Mouse (Mus musculus) intestine, embryonic 14.5 days (tissue): ENCODE data around the gene Narfl. TPM values are rescaled to one million over a fixed set of nuclear protein-coding genes. Genes with fewer than 3 reads are reported as not detected.
A peak's percentile ranks its signal among the peaks of the same experiment; 100 is the strongest.

Source experiments
- ATAC-seq: fragments of 200-750 bp; cut with Nextera tagmentation; replicated peaks from 2 replicates; pipeline ENCODE4 v1.8.0; 2017; ENCODE audit warnings: low read depth, moderate number of reproducible peaks, moderate TSS enrichment, moderate library complexity; ENCODE audit not compliant: low FRiP score, low TSS enrichment
- DNase-seq: peaks from one replicate; pipeline ENCODE4 v3.0.0-alpha.2; 2018; ENCODE audit warnings: low spot score
- H3K27ac ChIP-seq: fragments of 300-500 bp; sonication (generic); 2 replicates; pipeline ENCODE4 v1.5.1; 2014; ENCODE audit warnings: low read depth, mild to moderate bottlenecking, control low read depth
- H3K27me3 ChIP-seq: fragments of 300-500 bp; sonication (generic); replicated peaks from 2 replicates; pipeline ENCODE4 v1.6.1; 2014; ENCODE audit warnings: low read length, control low read depth; ENCODE audit not compliant: control insufficient read depth, insufficient read depth
- H3K36me3 ChIP-seq: fragments of 300-500 bp; sonication (generic); 2 replicates; pipeline ENCODE4 v1.6.1; 2014; ENCODE audit warnings: low read length, control low read depth; ENCODE audit not compliant: control insufficient read depth, insufficient read depth
- H3K4me1 ChIP-seq: fragments of 300-500 bp; sonication (generic); replicated peaks from 2 replicates; pipeline ENCODE4 v1.6.1; 2014; ENCODE audit warnings: low read length, control low read depth, mixed read lengths; ENCODE audit not compliant: control insufficient read depth, insufficient read depth
- H3K4me2 ChIP-seq: fragments of 300-500 bp; sonication (generic); 2 replicates; pipeline ENCODE4 v1.6.1; 2014; ENCODE audit warnings: low read length
- H3K4me3 ChIP-seq: fragments of 300-500 bp; sonication (generic); 2 replicates; pipeline ENCODE4 v1.5.1; 2014; ENCODE audit warnings: low read depth, low read length, control low read depth, mixed read lengths
- H3K9ac ChIP-seq: fragments of 300-500 bp; sonication (generic); 2 replicates; pipeline ENCODE4 v1.6.1; 2014; ENCODE audit warnings: mild to moderate bottlenecking, low read length
- H3K9me3 ChIP-seq: fragments of 300-500 bp; sonication (generic); 2 replicates; pipeline ENCODE4 v1.6.1; 2016; ENCODE audit warnings: low read length, control low read depth; ENCODE audit not compliant: control insufficient read depth
- WGBS: fragments of 180-500 bp; shearing (Covaris S2); extraction: QIAGEN DNeasy Blood & Tissue Kit; methylation state at CpG from one replicate; pipeline ENCODE4 v1.1.7; 2014; 5-methylcytosine and 5-hydroxymethylcytosine counted together
- polyA plus RNA-seq: library from polyadenylated mRNA; unstranded; fragments of >200 nt; fragmentation: Nextera tagmentation; extraction: Ambion mirVana; gene quantifications from 2 replicates; pipeline ENCODE4 v1.2.1, GENCODE M21; 2014

Gene Narfl
- polyA plus RNA-seq, 1 experiment from 2014 or later = 25.2 TPM

DNA sequence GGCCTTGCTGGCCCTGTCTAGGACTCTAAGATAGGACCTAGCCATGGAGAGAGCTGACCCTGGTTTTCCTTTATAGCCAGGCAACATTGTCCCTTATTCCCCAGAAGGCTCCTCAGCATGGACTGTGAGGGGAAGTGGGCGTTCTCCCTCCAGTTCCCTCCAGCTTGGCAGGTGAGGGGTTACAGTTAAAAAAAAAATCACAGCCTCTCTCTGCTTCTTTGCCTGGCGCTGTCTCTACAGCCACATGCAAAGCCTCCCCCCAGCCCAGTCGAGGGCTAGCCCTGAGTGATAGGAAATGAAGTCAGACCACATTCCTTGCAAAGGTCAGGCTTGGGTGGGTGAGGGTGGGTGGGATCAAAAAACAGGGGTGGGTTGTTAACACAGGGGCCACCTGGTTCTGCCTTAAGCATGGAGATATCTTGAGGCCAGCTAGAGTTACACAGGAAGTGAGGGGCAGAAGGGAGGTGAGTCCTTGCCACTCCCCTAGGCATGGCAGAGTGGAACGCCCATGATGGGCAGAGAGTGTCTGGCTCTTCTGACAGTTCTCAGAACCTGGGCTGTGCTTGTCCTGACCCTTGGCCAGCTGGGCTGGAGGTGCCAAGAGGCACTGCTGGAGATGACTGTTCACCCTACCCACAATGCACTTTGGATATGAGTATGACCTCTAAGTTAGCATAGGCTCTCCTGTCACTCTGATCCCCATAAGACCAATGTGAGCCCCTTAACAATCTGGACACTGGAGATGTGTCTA, 17.8 kb upstream of the Narfl start:
- ATAC-seq = peak; percentile 48
- no peaks in the 10 kb centered on the region for H3K9me3 ChIP-seq
- no peak overlapping the region for H3K4me3 ChIP-seq
- no peaks in the 10 kb centered on the region for H3K36me3 ChIP-seq
- peaks cover 15% of the 10 kb centered on the region for H3K4me1 ChIP-seq
- H3K9ac ChIP-seq = no peak overlapping the region
- no peak overlapping the region for H3K4me2 ChIP-seq
- 32% methylated on average over 4 of the region's 4 CpGs for WGBS
- H3K27ac ChIP-seq = peak overlapping the region; percentile 33; the same call in 1 of the 2 replicates
- DNase-seq = no peak
- no peaks in the 10 kb centered on the region for H3K27me3 ChIP-seq

DNA sequence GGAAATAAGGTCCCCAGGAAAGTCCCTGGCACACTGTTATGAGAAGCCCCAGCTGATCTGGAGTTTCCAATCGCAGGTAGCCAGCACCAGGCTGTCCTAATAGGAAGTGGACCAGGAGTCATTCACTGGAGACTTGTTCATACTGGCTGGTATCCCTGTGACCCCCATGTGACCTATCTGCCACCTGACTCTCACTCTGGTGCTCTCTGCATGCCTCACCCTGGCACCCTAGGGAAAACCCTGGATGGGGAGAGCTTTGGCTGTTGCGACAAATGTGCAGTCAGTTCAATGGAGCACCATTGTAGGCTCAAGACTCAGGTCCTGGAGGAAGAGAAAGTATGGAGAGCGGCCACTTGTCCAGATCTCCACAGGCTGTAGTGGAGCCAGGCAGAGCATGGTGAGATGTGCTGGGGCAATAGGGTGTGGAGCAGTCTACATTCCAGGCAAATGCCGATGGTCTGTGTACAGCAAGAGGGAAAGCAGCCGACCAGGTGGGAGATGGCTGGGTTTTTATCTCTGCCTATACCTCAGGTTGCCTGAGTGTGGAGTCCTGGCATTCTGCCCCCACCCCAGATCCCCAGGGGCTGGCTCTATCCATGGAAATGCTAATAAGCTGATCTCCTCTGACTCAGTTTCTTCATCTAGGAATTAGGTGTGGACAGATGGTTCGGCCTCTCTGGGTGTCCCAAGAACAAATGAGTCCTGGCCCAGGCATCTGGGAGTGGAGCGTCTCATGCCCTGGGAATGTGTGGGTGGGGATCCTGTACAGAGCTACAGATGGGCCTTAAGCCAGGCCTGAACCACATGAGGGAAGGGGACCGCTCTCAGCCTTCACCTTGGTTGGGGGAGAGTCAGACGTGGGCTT, 17.0 kb upstream of the Narfl start:
- no peak overlapping the region for H3K9ac ChIP-seq
- peaks cover 11% of the 10 kb centered on the region for H3K4me1 ChIP-seq
- H3K27ac ChIP-seq = peak overlapping the region; percentile 33; the same call in 1 of the 2 replicates
- no peak overlapping the region for H3K4me3 ChIP-seq
- no peaks in the 10 kb centered on the region for H3K36me3 ChIP-seq
- H3K9me3 ChIP-seq = no peaks in the 10 kb centered on the region
- DNase-seq = no peak
- H3K27me3 ChIP-seq = no peaks in the 10 kb centered on the region
- peak; percentile 64; the same call in 1 of the 2 replicates for ATAC-seq
- 67% methylated on average over 9 of the region's 9 CpGs for whole genome bisulfite sequencing
- no peak overlapping the region for H3K4me2 ChIP-seq

DNA sequence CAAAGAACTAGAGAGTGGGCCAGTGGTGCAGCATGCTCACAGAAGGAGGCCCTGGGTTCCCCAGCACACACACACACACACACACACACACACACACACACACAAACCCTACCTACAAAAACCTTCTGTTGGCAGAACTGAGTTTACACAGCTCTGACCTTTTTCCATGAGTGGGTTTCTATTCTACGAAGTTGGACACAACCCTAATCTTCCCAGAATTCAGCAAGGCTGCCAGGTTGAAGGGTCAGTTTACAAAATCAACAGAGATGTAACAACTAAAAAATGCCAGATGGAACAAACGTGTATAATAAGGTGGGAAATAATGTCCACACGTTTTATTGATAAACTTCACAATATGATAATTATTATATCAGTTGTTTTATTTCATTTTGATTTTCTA, 15.9 kb upstream of the Narfl start:
- no peak for ATAC-seq
- no peak overlapping the region for H3K27ac ChIP-seq
- H3K9ac ChIP-seq = no peak overlapping the region
- H3K4me3 ChIP-seq = no peak overlapping the region
- no peak overlapping the region for H3K4me2 ChIP-seq
- H3K36me3 ChIP-seq = no peaks in the 10 kb centered on the region
- DNase-seq = no peak
- WGBS = 62% methylated on average over 3 of the region's 3 CpGs
- H3K4me1 ChIP-seq = peaks cover 9% of the 10 kb centered on the region
- no peaks in the 10 kb centered on the region for H3K9me3 ChIP-seq
- H3K27me3 ChIP-seq = no peaks in the 10 kb centered on the region

DNA sequence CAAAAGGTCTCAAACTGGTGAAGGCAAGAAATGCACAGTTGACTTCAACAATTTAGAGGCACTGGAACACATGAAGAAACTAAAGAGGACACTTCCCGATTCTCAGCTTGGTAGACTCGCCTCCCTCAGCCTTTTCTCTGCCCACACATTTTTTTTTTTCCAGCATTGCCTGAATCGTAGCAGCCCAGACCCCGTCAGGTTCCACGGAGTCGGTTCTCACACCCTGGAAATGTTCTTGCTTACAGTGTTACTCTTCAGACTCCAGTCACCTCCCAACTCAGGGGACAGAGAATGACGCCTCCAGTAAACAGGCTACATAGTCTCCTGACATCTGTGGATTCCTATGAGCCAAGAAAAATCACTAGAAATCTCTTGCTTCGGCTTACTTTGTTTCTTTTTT, 13.4 kb upstream of the Narfl start:
- Histone ChIP-seq H3K9ac (no peak overlapping the region), H3K4me2 (no peak overlapping the region), H3K27me3 (no peaks in the 10 kb centered on the region), H3K9me3 (no peaks in the 10 kb centered on the region), H3K4me1 (peaks cover 9% of the 10 kb centered on the region), H3K36me3 (no peaks in the 10 kb centered on the region), H3K27ac (no peak overlapping the region), H3K4me3 (no peak overlapping the region)
- ATAC-seq (no peak), DNase-seq (no peak)
- WGBS = 71% methylated on average over 8 of the region's 8 CpGs

DNA sequence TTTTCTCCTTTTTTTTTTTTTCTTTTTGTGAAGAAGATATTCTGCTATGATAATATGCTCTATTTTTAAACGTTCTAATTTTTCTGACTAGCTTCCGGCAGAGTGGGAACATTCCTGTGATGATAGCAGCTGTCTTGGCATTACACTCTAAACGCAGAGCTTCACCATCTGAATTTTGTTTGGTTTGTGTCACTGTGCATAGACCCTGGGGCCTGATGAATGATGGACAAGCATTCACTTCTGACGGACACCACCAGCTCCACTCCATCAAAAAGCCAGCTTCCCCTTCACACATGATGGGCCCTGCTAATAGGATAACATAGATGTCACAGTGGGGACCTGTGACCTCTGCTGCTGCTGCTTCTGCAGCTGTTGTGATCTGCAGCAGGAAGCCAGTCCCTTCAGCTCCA, 12.0 kb upstream of the Narfl start:
- Histone ChIP-seq H3K9ac (no peak overlapping the region), H3K9me3 (no peaks in the 10 kb centered on the region), H3K36me3 (no peaks in the 10 kb centered on the region), H3K27ac (no peak overlapping the region), H3K4me1 (peaks cover 3% of the 10 kb centered on the region), H3K4me2 (no peak overlapping the region), H3K27me3 (no peaks in the 10 kb centered on the region), H3K4me3 (no peak overlapping the region)
- ATAC-seq (no peak), DNase-seq (no peak)
- WGBS = 56% methylated on average over 4 of the region's 4 CpGs

DNA sequence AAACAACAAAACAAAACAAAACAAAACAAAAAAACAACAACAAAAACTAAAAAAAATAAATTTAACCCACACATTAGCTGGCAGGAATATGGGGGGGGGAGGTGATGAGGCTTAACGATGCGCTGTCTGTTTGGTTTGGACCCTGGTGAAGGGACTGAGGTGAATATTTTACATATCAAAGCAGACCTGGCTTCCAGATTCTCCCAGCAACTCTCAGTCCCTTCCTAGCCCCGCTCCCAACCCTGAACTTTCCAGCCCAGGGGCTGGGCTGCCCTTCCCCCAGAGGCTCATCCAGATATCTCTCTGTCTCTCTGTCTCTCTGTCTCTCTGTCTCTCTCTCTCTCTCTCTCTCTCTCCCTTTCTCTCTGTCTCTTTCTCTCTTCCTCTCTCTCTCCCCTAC, 11.0 kb upstream of the Narfl start:
- ATAC-seq (no peak), DNase-seq (no peak)
- H3K27me3 ChIP-seq = no peaks in the 10 kb centered on the region
- no peak overlapping the region for H3K27ac ChIP-seq
- H3K4me2 ChIP-seq = no peak overlapping the region
- no peak overlapping the region for H3K4me3 ChIP-seq
- H3K36me3 ChIP-seq = no peaks in the 10 kb centered on the region
- H3K9ac ChIP-seq = no peak overlapping the region
- no peaks in the 10 kb centered on the region for H3K4me1 ChIP-seq
- H3K9me3 ChIP-seq = no peaks in the 10 kb centered on the region
- whole genome bisulfite sequencing = 27% methylated on average over 3 of the region's 3 CpGs

DNA sequence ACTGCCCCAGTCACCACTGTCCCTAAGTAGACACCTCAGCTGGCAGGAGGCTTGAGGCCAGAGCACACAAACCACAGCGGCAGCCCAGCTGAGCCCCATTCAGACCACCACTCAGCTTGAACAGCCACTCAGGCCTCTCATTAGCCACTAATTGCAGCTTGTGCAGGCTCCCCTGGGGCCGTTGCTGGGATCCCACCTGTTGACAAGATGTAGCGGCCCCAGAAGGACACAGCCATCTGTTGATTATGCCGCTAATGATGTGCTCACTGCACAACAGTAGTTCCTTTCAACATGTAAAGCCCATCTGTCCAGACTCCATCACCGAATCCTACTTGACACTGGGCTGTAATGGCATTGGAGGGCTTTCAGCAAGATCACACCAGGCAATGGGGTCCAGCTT, 7.7 kb upstream of the Narfl start:
- Histone ChIP-seq H3K27ac (no peak overlapping the region), H3K9ac (no peak overlapping the region), H3K27me3 (no peaks in the 10 kb centered on the region), H3K36me3 (no peaks in the 10 kb centered on the region), H3K9me3 (no peaks in the 10 kb centered on the region), H3K4me2 (no peak overlapping the region), H3K4me1 (no peaks in the 10 kb centered on the region), H3K4me3 (no peak overlapping the region)
- ATAC-seq = no peak
- WGBS = 68% methylated on average over 5 of the region's 5 CpGs
- no peak for DNase-seq

DNA sequence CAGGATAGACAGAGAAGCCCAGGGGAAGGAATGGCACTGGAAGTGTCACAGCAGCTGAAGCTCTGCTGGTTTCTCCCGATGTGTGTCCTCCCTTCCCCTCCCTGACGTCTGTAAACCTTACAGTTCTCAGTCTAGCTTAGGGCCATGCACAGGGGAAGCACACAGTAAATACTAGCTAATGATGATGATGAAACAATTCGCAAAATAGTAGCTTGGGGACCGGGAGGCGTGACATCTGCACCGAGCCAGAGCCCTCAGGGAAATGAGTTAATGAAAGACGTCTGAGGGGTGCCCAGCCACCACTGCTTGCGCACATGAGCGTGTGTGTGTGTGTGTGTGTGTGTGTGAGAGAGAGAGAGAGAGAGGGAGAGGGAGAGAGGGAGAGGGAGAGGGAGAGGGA, 4.2 kb upstream of the Narfl start:
- Histone ChIP-seq H3K36me3 (no peaks in the 10 kb centered on the region), H3K4me1 (peaks cover 2% of the 10 kb centered on the region), H3K4me2 (no peak overlapping the region), H3K27me3 (no peaks in the 10 kb centered on the region), H3K27ac (no peak overlapping the region), H3K9me3 (no peaks in the 10 kb centered on the region), H3K4me3 (no peak overlapping the region), H3K9ac (no peak overlapping the region)
- ATAC-seq = no peak
- DNase-seq = no peak
- WGBS = 58% methylated on average over 9 of the region's 9 CpGs
